Mouse (Mus musculus) testis, adult 2 months (tissue): ENCODE data around the gene Dner.

Source experiments
- CTCF ChIP-seq: fragments of 200-500 bp; IDR thresholded peaks from 2 replicates; pipeline ENCODE4 v1.5.1; 2012; ENCODE audit warnings: low read depth, mild to moderate bottlenecking, inconsistent platforms, low read length, moderate library complexity; ENCODE audit not compliant: control insufficient read depth, insufficient read depth, insufficient replicate concordance
- POLR2A ChIP-seq: fragments of 200-500 bp; IDR thresholded peaks from 2 replicates; pipeline ENCODE4 v1.6.1; 2012; ENCODE audit warnings: low read depth, mild to moderate bottlenecking, inconsistent platforms, low read length, moderate library complexity; ENCODE audit not compliant: control insufficient read depth

GRCm38 (mm10) chr1:84390961-84391360 is 305.1 kb downstream of the Dner start:
- TF ChIP-seq CTCF, result no peak
- TF ChIP-seq POLR2A, result no peak
